Mouse (Mus musculus) ES-E14 (cell line): ENCODE measurements around the gene Arhgef1. TPM values are rescaled to one million over a fixed set of nuclear protein-coding genes. Genes with fewer than 3 reads are reported as not detected.

ENCODE experiments used
- DNase-seq: peaks from one replicate; pipeline ENCODE4 v3.0.0-alpha.2; 2013; ENCODE audit warnings: low read depth, low spot score
- H3K27ac ChIP-seq: 2 replicates; pipeline ENCODE4 v1.5.1; 2012; ENCODE audit warnings: low read depth, mild to moderate bottlenecking, low read length, moderate library complexity, mixed read lengths; ENCODE audit not compliant: poor library complexity, insufficient read depth, severe bottlenecking
- H3K36me3 ChIP-seq: 2 replicates; pipeline ENCODE4 v1.6.1; 2012; ENCODE audit warnings: mild to moderate bottlenecking, low read length, moderate library complexity, mixed read lengths; ENCODE audit not compliant: control insufficient read depth, poor library complexity, insufficient read depth, severe bottlenecking
- H3K4me1 ChIP-seq, 2 experiments: fragments of 150-350 bp in 1 of 2; sonication (generic) in 1 of 2; 2 replicates each; pipeline ENCODE4 v1.6.1; 2012; ENCODE audit warnings: low read length in 2 of 2, mild to moderate bottlenecking in 1 of 2, mixed read lengths in 1 of 2; ENCODE audit not compliant: control insufficient read depth in 2 of 2, insufficient read depth in 2 of 2, poor library complexity in 1 of 2
- H3K4me3 ChIP-seq, 2 experiments: fragments of 150-350 bp in 1 of 2; sonication (generic) in 1 of 2; 2 replicates each; pipeline ENCODE4 v1.5.1; 2012; ENCODE audit warnings: low read length in 2 of 2, low read depth in 1 of 2, mild to moderate bottlenecking in 1 of 2, mixed read lengths in 1 of 2; ENCODE audit not compliant: insufficient read depth in 1 of 2, poor library complexity in 1 of 2, severe bottlenecking in 1 of 2
- H3K9ac ChIP-seq: 2 replicates; pipeline ENCODE4 v1.6.1; 2012; ENCODE audit warnings: low read depth, mild to moderate bottlenecking, low read length, mixed read lengths; ENCODE audit not compliant: poor library complexity, insufficient read depth, severe bottlenecking
- H3K9me3 ChIP-seq: fragments of 150-350 bp; sonication (generic); 2 replicates; pipeline ENCODE4 v1.6.1; 2012; ENCODE audit warnings: low read depth, mild to moderate bottlenecking, low read length; ENCODE audit not compliant: control insufficient read depth, insufficient read depth
- CHD2 ChIP-seq: IDR thresholded peaks from 2 replicates; pipeline ENCODE4 v1.6.1; 2014; ENCODE audit warnings: mild to moderate bottlenecking, low read depth, low read length, inconsistent platforms
- HCFC1 ChIP-seq: IDR thresholded peaks from 2 replicates; pipeline ENCODE4 v1.6.1; 2012; ENCODE audit warnings: low read length, inconsistent platforms, borderline replicate concordance; ENCODE audit not compliant: insufficient read depth
- MAFK ChIP-seq: IDR thresholded peaks from 2 replicates; pipeline ENCODE4 v1.6.1; 2014; ENCODE audit warnings: mild to moderate bottlenecking, low read depth, low read length, inconsistent platforms; ENCODE audit not compliant: insufficient read depth
- ZC3H11A ChIP-seq: IDR thresholded peaks from 2 replicates; pipeline ENCODE4 v1.6.1; 2012; ENCODE audit warnings: low read depth, mild to moderate bottlenecking, inconsistent platforms, low read length, borderline replicate concordance
- ZNF384 ChIP-seq: IDR thresholded peaks from 2 replicates; pipeline ENCODE4 v1.6.1; 2012; ENCODE audit warnings: low read depth, low read length, inconsistent platforms
- in situ Hi-C, 2 experiments: fragments of 600-800 bp; cut with MboI; formaldehyde crosslinking; loops; one replicate each; pipeline ENCODE4 v1.15.1; 2025; ENCODE audit warnings: low sequenced_read_pairs in 2 of 2, inconsistent platforms in 1 of 2; ENCODE audit not compliant: unreplicated experiment in 2 of 2
- total RNA-seq: library from RNA; depleted of rRNA; stranded (reverse); fragments of 300-350 nt; gene quantifications from 2 replicates; pipeline ENCODE4 v1.2.3, GENCODE M21; 2012

Gene Arhgef1
- total RNA-seq, 1 experiment, result 32.1 TPM

DNA sequence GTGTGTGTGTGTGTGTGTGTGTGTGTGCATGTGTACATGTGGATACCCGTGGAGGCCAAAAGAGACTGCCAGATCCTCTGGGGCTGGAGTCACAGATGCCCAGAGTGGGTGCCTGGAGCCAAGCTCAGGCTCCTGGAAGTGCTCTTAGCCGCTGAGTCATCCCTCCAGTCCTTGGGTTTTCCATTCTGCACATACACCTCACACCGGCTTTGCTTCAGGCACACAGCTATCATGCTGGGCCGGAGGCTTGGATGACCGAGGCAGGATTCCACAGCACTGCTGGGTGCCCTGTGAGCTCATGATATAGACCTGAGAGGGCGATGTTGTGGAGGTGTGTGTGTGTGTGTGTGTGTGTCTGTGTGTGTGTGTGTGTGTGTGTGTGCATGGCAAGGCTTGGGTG lies 65.8 kb downstream of the Arhgef1 start:
- H3K9me3 ChIP-seq, result no peaks in the 10 kb centered on the region
- TF ChIP-seq MAFK (0 out of 2 replicates have a peak, but pooled peaks have one; percentile 8), ZNF384 (no peak)
- H3K4me1 ChIP-seq, result peaks cover 0 to 2% of the 10 kb centered on the region in 2 experiments; a peak in 1 of 4 replicates
- H3K9ac ChIP-seq, result no peak overlapping the region
- H3K4me3 ChIP-seq, result no peak overlapping the region
- in situ Hi-C loops, result loop anchor here in 1 of 2 experiments (10.0 to 25.0 kb wide), 2 partner anchors 124 to 356 kb away; partner anchors contain the start of gene Phldb3
- no peak for DNase-seq
- H3K27ac ChIP-seq, result no peak overlapping the region
- peaks cover 5% of the 10 kb centered on the region; the same call in 1 of the 2 replicates for H3K36me3 ChIP-seq

DNA sequence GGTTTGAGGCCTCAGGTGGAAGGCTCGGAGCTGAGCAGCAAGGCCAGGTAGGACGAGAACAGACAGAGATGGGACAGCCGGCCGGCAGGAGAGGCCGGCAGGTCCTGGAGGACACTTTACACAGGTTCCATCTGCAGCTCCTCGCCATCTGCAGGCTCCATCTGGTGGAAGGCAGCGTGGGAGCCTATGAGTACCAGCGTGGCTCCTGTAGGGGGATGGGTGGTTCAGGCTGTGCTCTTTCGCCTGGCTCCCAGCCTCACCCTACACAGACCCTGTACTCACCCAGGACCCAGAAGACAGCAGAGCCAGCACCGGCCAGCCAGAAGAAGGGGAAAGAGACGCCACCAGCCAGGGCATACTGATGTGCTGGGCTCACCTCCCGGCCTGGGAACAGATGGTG lies 67.1 kb downstream of the Arhgef1 start:
- Histone ChIP-seq H3K36me3 (peaks cover 5% of the 10 kb centered on the region; the same call in 1 of the 2 replicates), H3K4me1 (peaks cover 0 to 4% of the 10 kb centered on the region in 2 experiments; a peak in 1 of 4 replicates), H3K27ac (no peak overlapping the region), H3K9ac (no peak overlapping the region), H3K4me3 (no peak overlapping the region), H3K9me3 (no peaks in the 10 kb centered on the region)
- no peak for DNase-seq
- no peak for TF ChIP-seq ZC3H11A
- TF ChIP-seq MAFK, result no peak
- TF ChIP-seq CHD2, result no peak
- no peak for TF ChIP-seq ZNF384
- TF ChIP-seq HCFC1, result no peak
- in situ Hi-C loops, result loop anchor here in 1 of 2 experiments (10.0 to 25.0 kb wide), 2 partner anchors 125 to 358 kb away; partner anchors contain the start of gene Phldb3

- H3K4me1 ChIP-seq, result peaks cover 0 to 6% of the 10 kb centered on the region in 2 experiments; a peak in 1 of 4 replicates
- DNase-seq, result no peak
- no peaks in the 10 kb centered on the region for H3K9me3 ChIP-seq
- in situ Hi-C loops, result loop anchor here in 1 of 2 experiments (25.0 kb wide), 1 partner anchor 358 kb away; the partner anchor contains the start of gene Phldb3
- no peak overlapping the region for H3K27ac ChIP-seq
- H3K36me3 ChIP-seq, result peaks cover 5% of the 10 kb centered on the region; the same call in 1 of the 2 replicates
- TF ChIP-seq MAFK (no peak), ZC3H11A (no peak), CHD2 (no peak), HCFC1 (no peak), ZNF384 (no peak)
- no peak overlapping the region for H3K4me3 ChIP-seq
- H3K9ac ChIP-seq, result no peak overlapping the region
These were observed 67.6 kb downstream of the Arhgef1 start for GRCm38 (mm10) chr7:24970341-24970740.

DNA sequence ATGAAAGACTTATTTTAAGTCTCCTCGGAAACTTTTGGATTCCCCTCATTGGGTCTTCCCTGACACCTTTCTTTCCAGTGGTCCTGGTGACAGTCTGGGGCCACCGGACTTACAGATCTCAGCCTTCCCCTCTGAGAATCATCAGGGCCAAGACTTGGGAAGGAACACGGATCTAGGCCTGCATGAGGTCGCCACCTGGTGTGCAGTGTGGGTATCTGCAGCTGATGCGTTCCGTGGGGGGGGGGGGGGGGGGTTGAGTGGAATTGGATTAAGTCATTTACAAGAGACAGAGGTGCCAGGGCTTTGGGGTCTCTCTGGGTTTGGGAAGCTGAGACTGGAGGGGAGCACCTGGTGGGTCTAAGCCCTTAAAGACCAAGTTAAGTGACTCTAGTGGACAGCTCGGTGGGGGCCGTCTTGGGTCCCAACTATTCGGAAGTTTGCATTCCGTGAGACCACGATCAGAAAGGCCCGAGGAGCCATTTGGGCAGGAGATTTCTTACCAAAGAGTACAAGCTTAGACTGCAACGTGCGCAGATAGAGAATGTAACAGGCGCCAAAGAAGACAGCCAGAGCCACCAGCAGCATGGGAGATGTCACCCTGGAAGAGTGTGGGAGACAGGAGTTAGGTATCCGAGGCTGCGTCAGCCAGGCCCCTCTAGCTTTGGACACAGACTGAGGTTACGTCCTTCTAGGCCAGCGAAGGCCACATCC lies 68.7 kb downstream of the Arhgef1 start:
- Histone ChIP-seq H3K9me3 (no peaks in the 10 kb centered on the region), H3K9ac (peak overlapping the region; percentile 41; the same call in 1 of the 2 replicates), H3K4me1 (peaks cover 0 to 6% of the 10 kb centered on the region in 2 experiments; a peak in 1 of 4 replicates), H3K4me3 (peak overlapping the region; percentile 83 to 90), H3K27ac (peak overlapping the region; percentile 44; the same call in 1 of the 2 replicates), H3K36me3 (peaks cover 5% of the 10 kb centered on the region; the same call in 1 of the 2 replicates)
- TF ChIP-seq ZC3H11A (0 out of 2 replicates have a peak, but pooled peaks have one; percentile 3), MAFK (no peak)
- in situ Hi-C loops, result loop anchor here in 1 of 2 experiments (25.0 kb wide), 1 partner anchor 359 kb away; the partner anchor contains the start of gene Phldb3
- DNase-seq, result peak; percentile 37
